Mouse (Mus musculus): ENCODE results near the gene Gm44503.

DNA sequence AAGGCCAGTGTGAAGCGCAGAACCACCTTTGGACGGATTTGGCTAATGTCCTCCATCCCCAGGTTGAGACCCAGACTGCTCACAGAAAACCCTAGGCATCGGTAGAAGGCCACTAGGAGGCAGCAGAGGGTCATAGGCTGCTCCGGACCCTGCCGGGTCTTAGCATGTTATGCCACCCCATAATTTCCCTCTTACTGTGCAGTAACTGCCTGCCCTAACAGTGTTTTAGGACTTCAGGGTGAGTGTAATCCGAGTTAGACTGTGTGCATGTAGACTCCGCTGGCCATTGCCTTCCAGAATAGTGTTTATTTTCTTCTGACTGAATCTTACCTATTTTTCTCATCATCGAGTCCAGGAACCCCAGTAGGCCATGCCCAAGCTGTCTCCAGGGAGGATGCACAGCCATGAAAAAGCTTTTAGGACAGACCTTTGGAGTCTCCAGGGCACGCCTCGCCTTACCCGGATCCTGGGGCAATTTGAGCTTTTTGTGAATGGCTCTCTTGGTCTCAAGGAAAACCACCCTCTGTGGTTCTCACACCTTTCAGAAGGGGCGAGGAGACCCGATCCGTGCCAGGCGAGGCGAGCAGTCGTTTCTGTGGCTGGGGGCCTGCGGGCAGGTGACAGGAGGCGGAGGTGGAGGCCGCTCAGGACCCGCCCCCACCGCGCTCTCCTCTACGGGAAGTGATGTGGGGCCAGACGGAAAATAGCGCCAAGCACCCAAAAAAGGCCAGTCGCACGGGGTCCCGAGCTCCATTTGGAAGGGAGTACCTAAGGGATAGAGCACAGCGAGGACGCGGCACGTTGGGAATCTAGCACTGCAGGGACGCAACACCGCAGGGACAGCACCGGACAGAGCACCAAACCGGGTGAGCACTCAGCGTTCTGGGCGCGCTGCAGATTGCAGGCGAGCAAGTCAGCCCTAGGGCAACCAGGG, 85.8 kb downstream of the Gm44503 start, which contains the start of gene Rab27a:
- peak; percentile 95 for TF ChIP-seq CTCF (IDR thresholded peaks at IDR 0.05; ENCODE audit: low read depth)
- no peak for TF ChIP-seq EP300 (IDR thresholded peaks at IDR 0.05; ENCODE audit: low read depth)
